Mouse (Mus musculus) lung, postnatal 10 days (tissue): ENCODE results near the gene Nrg3.
"Not testable (repeated sequence)": the region's sequence is repeated elsewhere in the genome, so short reads cannot be mapped to it uniquely, and the experiment has no call there.

ENCODE experiments used
- DNase-seq: peaks from one replicate; pipeline ENCODE4 v3.0.0; 2021

Gene Nrg3

DNA sequence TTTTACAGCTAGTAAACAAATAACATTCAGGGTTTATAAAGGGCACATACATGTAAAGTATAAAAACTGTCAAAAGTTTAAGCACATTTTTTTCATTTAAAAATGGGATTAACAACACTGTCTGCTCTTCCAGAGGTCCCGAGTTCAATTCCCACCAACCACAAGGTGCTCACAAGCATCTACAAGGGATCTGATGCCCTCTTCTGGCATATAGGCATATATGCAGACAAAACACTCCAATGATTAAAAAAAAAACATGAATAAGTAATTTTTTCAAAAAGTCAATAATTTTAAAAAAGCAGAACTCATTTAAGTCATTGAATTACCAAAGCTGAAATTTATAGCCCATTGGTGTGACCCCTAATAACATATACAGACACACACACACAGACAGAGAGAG, 878.6 kb downstream of the Nrg3 start:
- no peak for DNase-seq

DNA sequence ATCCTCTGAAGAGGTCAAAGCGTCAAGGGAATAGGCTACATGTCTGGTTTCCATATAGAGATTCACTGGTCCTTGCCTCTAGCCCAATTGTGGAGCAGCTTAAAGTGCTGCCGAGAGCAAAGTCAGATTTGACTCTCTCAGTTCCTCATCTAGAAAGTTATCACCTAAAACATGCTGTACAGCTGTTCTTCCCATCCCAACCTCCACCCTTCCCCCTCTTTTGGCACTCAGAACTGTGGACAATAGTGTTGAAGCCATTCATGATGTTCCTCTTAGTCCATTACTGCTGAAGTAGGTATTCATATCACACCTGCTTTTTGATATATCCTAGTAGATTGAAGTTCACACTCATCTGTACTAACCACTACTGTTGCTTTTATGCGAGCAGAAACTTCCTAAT, 896.1 kb downstream of the Nrg3 start:
- DNase-seq: no peak

DNA sequence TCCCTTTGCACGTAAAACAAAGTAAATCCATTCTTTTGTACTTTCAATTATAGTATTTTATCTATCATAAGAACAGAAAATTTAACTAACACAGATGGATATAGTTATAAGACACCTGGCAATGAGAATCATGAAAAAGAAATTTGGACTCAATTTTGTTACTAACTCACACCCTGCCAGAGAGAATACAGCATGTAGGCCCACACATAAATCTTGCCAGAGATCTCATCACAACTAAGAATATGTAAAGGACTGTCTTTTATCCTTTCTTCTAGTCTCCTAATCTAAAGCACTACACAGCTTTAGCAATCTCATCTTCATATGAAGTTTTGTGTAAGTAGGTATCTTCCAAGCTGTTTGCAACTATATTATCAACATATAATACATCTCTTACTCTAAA, 904.7 kb downstream of the Nrg3 start:
- DNase-seq: no peak

DNA sequence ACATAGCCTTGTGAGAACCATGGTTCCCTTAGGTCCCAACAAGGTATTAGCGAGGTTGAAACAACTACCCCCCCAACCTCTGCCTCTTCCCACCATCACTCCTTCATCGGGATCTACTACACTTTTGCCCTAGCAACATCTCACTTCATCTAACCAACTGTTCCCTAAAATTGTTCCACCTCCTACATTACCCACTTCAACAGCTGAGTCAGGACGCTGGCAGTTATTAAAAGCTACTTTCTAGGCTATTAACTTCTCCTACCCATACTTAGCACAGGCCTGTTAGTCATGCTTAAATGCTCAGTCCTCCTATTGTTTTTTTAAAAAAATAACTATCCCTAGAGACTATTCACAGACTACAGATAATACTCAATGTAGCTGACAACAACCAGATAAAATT, 906.7 kb downstream of the Nrg3 start:
- DNase-seq: no peak

DNA sequence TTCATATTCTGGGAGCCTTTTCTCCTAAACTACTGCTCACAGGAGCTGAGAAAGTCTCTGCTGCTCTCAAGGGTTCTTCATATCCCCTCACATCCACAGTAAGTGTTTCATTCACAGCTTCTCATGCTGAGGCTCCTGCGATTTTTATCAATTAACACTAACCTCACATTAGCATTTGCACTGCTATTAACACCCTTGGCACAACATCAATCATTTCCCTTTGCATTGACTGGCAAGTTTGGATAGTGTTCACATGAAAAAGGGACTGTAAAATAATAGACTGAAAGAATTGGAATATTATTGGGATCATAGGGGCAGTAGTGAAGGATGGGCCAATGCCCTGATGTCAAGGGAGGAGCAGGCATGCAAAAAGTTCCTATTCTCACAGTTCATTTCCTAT, 918.3 kb downstream of the Nrg3 start:
- DNase-seq: no peak

DNA sequence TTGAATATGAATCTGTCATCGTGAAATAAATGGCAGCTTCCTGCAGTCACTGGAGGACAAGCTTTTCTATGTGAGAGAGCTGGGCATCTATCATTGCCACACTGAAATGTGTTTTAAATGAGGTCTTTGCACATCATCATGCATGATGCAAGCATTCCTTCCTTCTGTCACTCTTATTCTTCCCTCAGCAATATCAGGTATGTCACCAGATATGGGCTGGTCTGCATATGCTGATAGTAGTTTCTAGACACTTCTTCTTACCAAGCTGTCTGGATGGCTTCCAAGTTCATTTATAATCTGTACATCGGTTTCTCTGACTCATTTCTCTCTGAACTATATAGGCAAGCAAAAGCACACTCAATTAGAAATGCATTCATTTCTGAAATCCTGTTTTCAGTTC, 925.6 kb downstream of the Nrg3 start:
- no peak for DNase-seq

DNA sequence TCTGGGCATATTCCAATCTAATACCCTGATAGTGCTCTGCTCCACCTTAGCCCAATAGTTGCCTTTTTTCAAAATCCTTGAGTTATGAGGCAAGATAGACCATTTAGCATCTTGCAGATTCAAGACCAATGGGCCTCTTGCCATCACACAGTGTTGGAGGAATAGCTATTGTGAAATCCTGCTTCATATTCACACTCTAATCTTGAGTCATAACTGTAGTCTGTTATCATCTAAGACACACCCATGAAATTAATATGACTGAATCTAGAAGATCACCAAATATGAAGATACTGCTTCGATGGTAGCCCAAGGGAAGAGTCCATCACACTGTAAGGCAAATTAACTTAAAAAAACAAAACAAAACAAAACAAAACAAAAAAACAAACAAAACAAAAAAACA, 937.7 kb downstream of the Nrg3 start:
- no peak for DNase-seq

DNA sequence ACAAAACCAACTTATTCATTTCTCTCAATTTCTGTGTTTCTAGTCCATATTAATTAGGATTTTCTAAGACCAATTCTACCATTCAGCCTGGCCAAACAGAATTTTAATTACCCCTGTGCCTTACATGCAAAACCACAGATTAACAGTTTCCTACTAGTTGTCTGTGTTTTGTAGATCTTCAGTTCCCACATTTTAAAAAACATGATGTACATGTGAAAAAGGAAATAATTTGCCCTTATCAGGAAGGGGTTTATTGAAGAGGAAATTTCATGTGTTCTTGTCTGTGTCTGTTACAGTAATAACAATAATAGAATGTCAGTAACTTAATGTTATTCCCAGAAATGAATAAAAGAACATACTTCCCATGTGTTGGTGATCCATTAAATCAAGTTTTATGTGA, 939.4 kb downstream of the Nrg3 start:
- no peak for DNase-seq

DNA sequence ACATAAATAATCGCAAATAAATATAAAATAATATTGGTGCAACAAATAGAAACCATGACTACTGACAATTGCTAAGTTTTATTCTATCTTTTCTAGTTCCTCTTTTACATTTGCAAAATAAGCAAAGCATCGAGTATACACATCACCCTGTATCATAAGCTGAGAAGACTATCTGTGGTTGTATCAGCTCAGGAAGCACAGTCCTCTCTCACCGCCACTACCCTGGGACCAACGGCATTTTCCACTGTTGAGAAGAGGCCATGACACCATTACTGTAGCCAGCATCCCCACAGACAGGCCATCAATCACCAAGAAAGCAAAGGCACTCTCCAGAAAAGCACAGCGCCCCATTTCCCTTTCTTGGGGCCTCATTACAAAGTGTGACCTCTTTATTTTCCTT, 956.7 kb downstream of the Nrg3 start:
- DNase-seq: no peak

DNA sequence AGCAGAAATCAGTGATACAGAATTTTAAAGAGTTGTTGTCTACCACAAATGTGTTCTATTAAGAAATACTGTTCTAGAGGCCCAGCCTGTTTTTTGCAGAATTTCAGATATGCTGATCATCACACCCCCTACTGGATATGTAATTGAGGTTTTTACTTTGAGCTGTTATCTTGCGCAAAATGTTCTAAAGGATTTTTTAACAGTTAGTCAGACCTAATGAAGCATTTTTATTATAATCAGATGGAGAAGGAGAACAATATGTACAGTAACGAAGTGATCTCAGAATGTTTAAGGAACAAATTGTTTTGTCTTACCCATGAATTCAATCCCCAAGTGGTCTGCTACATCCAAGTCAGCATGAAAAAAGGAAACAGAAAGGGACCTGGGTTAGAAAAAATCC, 963.9 kb downstream of the Nrg3 start:
- no peak for DNase-seq

DNA sequence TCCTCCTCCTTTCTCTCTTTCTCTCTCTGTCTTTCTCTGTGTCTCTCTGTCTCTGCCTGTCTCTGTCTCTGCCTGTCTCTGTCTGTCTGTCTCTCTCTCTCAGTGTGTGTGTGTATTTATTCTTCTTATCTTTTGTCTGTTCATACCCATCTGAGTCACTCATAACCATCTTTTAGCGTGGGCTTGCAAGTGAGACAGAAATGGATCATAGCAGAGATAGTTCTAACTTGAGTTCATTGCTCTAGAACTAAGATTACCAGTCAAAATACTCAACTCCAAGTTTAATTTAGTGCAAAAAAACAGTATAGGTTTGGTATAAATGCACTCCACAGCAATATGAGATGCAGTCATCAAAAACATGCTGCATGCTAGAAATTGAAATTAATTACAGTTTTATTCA, 977.9 kb downstream of the Nrg3 start:
- no peak for DNase-seq

DNA sequence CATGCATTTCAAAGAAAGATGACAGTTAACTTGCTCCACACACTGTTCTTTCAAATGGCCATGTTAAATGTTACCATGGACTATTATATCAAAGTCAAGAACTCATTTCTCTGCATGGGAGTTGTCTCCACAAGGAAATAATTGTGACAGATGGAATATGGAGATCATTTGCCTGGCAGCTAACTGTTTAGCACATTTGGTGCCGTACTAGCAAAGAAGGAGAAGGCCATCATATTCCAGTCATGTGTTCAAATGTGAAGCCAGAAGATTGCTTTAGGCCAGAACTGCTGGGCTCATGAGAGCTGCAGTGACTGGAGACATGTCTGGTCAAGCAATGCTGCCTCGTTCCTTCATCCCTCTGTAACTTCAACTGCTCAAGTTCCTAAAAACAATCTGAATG, 1025.8 kb downstream of the Nrg3 start:
- no peak for DNase-seq

DNA sequence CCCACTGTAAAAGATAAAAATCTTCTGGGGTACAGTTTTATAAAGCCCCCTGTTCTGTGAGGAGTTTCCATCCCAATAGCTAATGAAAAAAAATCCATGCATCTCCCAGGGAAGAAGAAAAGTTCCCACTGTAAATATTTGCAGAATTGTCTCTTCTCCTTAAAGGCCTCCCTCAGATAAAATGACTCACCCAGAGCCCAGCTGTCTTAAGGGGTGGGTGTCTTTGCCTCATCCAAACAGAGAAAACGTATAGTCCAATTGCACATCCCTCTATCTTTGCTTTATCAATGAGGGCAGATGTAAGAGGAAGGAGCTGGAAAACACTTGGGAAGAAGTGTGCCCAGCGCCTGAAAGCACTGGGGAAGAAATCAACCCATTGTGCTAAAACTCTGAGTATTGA, 1028.1 kb downstream of the Nrg3 start:
- DNase-seq: no peak

DNA sequence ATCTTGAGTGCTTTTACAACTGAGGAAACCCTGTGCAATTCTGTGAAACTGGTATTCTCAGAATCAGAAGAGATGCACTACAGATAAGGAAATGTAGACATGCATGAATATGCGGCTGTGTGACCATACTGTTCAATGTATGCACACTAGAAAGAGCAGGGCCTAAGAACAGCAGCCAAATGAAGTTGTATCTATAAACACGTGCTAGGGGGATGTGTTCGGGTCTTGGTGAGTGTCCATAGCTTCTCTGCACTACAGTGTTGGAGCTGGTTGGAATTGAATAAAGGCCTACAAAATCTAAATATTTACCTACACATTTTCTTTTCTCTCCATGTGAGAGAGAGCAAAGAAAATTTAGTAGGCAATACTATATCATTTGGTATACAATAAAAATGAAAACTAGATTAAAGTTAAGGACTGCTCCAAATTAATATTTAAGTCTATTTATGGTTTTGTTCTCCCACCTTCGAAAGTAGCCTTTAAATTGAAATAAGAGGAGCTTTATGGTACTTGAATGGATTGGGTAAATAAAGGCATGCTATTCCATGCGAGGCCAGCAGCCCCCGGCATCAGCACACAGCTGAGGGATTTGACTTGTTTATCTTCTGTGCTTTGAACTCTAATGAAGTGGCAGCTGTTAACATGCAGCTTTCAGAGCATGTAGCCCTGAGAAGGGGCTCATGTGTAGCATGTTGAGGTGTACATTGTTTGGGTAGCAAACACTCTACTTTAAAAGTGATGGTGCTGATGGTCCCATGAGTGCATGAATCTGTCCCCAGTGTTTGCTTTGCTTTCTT, 1038.9 kb downstream of the Nrg3 start:
- no peak for DNase-seq

DNA sequence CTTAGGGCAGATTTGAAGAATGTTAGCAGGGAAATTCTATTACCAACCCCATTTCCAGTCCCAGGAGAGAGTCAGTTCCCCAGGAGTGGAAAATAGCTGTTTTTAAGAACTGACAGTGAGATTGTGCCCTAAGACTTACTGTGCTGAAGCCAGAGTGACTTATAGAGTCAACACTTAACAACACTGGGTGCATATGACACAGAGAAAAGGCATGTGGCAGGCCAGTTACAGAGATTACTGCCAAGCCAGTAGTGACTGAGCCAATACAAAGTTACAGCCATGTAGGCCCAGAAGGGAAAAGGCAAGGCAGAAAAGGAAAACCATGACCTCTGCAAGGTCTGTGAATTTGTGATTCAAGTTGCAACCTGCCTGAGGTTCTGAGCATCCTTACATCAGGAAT, 1098.2 kb downstream of the Nrg3 start:
- DNase-seq: no peak

DNA sequence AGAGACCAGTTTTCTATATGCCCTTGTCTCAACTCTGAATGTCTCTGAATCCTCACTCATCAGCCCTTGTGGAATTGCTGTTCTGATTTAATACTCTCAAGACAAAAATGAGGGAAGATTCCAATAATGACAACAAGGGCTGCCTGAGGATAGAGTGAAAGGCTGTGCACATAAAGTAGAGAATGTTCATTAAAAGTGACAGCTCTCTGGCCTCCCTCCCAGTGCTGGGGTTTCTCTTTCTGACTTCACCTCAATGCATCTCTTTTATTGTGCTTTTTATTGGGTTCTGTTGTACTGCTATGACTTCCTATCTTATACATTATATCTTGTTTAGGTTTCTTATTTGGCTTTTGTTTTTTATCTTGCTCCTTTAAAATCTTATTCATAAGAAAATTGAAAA, 1131.9 kb downstream of the Nrg3 start:
- DNase-seq: no peak

DNA sequence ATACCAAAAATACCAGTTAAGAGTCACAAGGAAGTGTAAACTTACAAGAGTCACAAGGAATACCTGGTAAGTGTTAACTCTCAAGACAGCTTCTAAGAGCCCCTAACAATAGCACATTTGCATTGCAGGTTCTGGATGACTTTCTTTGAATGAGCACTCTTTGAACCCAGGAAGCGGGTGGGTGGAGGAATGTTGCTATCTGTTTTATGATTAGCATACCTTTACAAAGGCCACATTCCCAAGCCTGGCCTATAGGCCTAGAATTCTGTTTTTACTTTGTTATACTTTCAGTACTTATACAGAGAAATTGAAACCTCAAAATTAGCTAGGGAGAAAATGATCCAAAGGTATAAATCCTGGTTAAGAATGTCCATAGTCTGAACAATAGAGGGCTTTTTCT, 1150.0 kb downstream of the Nrg3 start:
- not testable (repeated sequence) for DNase-seq

DNA sequence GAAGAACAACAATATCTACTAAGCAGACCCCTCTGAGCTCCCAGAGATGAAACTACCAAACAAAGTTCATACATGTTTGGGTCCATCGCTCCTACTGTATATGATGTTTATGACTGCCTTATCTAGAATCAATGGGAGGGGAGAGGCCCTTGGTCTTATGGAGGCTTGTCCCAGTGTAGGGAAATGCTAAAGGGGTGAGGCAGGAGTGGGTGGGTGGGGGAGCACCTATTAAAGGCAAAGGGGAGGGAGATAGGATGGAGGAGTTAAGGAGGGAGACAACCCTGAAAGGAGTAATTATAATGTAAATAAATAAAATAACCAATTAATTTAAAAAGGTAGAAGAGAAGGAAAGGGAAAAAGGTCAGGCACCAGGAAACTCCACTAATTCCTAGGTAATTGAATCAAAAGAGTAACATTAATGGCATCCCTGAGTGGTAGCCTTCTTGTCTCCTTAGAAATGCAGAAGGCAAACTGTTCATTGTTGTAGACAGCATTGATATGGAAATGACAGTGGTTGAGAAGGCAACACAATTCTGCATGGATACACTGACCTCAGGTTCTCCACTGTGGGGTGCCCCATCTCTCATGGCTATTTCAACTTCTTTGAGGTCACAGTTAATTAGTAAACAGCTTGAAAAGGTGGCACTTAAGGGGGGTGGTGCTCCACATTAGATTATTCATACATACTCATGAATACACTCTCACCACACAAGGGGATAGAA, 1152.1 kb downstream of the Nrg3 start:
- no peak for DNase-seq
